Mouse (Mus musculus) layer of hippocampus, adult 18-20 months (tissue): ENCODE measurements at regions not wholly inside any gene's neighbourhood (a gene's known extent, or its start where the extent isn't known, plus 50 kb on each side); places are given as distances from the start of the nearest gene placed in this dataset.
"Not testable (repeated sequence)": the region's sequence is repeated elsewhere in the genome, so short reads cannot be mapped to it uniquely, and the experiment has no call there.

Experiments
- DNase-seq, 2 experiments: peaks; one replicate each; pipeline ENCODE4 v3.0.0; 2022; ENCODE audit warnings: low spot score in 2 of 2

- DNase-seq: no peak
Observed at GRCm38 (mm10) chr10:10116442-10116841, 215.6 kb upstream of the Stxbp5 start.

DNA sequence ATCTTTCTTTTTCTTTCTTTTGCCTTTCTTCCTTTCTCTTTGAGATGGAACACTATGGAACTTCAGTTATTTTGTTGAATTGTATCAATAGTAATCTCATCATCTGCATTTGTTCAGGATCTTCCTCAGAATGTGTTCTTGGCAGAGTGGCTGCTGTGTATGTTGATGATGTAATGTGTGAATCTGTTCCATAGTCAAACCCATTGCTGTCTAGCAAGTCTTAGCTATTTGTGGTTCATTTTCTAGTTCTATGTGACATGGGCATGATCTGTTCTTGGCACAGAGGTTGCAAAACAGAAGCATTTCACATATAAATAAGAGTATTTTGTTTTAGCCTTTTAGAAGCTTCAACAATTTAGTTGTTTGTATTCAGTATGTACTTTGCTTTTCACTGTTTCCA lies 212.4 kb upstream of the Stxbp5 start:
- DNase-seq: peak in 1 of 2 experiments; percentile 54

DNA sequence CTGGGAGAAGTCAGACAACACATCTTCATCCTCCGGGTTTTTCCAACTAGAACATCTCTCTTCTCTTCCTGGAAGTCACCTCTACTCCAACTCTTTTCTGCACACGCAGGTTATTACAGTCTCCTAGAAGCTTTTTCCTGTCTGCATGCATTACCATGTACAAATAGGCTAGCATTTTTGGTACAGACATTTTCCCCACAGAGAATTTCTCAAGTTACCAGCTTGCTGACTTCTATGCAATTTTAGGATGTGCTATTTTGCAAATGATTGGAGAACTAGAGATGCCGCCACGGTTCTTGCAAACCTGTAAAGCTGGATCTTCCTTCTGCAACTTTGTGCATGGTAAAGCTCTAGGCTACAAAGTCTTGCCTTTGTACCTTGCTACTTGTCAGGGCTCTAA lies 210.2 kb upstream of the Stxbp5 start:
- no peak for DNase-seq

GRCm38 (mm10) chr10:10109867-10110266 lies 209.0 kb upstream of the Stxbp5 start:
- peak in 1 of 2 experiments; percentile 39 for DNase-seq

DNA sequence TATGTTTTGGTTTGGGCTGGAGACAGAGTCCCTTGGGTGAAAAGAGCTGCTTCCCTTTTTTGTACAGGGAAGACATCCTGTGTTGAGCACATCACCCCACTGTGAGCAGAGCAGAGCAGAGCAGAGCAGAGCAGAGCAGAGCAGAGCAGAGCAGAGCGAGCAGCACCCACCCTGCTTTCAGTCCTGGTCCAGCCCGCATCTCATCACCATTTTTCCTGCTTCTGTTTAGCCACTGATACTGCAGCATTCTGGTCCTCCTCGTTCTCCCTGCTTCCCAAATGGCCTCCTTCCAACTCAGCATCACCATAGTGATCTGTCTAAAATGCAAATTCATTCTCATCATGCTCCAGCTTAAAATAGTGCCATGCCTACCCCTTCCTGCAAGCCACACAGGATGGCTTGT lies 206.2 kb upstream of the Stxbp5 start:
- DNase-seq: peak; percentile 84 to 92

- DNase-seq: no peak
Observed at GRCm38 (mm10) chr10:10106646-10107045, 205.8 kb upstream of the Stxbp5 start.

DNA sequence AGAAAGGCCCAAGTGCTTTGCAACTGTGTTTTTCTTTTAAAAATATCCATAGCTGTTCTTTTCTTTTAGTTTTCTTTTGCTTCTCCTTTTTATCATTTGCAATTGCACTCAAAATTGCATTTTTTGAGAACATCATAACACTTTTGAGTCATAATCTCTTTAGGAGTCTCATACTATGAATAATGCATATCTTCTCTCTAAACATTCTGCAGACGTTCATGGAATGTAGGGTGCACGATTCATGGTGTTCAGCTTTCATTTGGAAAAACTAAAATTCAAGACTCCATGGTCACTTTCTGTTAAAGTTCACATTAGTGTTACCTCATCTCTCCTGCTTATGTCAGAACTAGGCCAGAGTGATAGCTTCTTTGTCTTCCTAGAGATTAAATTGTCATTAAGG lies 200.8 kb upstream of the Stxbp5 start:
- DNase-seq: no peak

- DNase-seq: no peak
Observed at GRCm38 (mm10) chr10:10098521-10098920, 197.6 kb upstream of the Stxbp5 start.

GRCm38 (mm10) chr10:10094113-10094512 lies 193.2 kb upstream of the Stxbp5 start:
- no peak for DNase-seq

DNA sequence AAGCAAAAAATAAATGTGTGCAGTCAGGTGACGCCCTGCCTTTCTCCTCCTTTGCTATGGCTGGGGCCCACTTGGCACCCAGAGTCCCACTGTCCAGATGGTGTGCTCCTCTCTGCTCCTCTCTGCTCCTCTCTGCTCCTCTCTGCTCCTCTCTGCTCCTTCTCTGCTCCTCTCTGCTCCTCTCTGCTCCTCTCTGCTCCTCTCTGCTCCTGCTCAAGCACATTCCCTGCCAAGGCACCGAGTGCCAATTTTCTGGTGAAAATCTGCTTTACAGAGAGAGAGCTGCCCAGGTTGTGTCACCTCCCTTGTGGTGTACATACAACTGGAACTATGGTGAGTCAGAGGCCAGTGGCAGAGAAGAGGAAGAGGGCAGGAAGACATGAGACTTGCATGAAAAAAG lies 192.8 kb upstream of the Stxbp5 start:
- DNase-seq: peak; percentile 23 to 55

GRCm38 (mm10) chr10:10085934-10086333 lies 185.1 kb upstream of the Stxbp5 start:
- DNase-seq: no peak

- DNase-seq: no peak
Observed at GRCm38 (mm10) chr10:10070146-10070545, 169.3 kb upstream of the Stxbp5 start.

DNA sequence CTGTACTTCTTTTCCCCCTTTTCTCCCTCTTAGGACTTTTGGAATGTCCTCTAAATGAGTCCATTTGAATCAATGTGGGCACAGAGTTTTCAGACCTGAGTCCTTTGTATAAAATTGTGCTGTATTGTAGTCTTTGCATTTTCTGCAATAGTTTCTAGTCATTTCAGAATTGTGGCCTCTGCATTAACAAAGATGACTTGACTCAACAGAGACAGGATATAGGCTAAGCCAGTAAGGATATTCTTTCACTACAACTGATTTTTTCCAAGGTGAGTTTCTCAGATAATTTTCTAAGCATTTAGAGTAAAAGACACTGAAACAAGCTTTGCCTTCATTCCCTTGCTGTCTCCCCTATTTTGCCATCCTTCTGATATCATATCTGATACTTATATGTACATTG lies 168.8 kb upstream of the Stxbp5 start:
- not testable (repeated sequence) for DNase-seq

GRCm38 (mm10) chr10:10046753-10047152 lies 145.9 kb upstream of the Stxbp5 start:
- no peak for DNase-seq

GRCm38 (mm10) chr10:10046318-10046717 lies 145.4 kb upstream of the Stxbp5 start:
- no peak for DNase-seq

GRCm38 (mm10) chr10:10009244-10009643 lies 108.4 kb upstream of the Stxbp5 start:
- no peak for DNase-seq

DNA sequence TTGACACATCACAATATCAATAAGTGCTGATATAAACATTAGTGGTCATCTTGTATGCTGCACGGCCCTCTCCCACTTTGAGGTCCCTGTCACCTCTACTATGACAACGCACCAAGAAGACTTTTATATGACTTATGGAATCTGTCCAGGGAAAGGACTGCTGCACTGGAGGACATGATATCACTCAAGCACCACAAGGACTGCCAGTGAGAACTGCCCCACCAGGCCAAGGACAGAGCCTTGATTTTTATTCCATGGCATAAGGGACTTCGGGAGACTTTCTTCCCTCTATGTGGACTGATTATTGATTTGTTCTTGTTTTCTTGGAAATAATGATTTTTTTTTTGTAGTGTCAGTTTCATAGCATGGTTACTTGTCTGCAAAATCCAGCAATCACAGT lies 97.7 kb upstream of the Stxbp5 start:
- DNase-seq: no peak

DNA sequence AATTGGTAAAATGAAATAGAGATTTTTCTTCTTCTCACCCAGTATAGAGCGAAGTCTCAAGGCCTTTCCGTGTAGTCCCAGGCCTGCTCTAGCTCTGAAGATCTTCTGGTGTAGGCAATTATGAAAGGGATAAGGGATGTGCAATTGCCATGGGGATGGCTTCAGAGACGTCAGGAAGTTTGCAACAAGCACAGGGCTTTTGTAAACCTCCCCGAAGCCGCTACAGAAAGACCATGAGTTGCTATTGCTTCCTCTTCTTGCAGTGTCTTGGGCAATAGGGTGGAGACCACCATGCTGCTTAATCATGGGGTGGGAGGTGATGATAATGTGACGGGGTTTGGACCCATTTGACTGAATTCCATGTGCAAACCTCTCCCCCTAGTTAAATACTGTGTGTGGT lies 95.3 kb upstream of the Stxbp5 start:
- DNase-seq: no peak

DNA sequence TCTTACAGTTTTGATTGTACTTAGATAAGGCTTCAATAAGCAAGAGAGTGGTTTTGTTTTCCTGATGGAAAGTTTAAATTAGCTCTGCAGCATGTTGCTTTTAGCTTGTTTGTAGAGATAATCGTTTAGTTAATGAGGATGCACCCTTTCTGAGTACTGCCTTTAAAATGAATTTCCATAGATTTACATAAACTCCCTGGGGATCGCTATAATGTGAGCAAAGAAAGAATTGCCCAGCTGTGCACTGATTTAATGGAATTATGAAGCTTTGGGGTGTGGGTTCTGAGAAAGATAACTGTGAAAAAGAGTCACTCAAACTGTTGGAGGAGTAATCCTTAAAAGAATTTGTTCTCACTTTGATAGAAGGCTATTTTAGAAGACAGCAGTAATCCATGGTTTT lies 91.9 kb upstream of the Stxbp5 start:
- no peak for DNase-seq

DNA sequence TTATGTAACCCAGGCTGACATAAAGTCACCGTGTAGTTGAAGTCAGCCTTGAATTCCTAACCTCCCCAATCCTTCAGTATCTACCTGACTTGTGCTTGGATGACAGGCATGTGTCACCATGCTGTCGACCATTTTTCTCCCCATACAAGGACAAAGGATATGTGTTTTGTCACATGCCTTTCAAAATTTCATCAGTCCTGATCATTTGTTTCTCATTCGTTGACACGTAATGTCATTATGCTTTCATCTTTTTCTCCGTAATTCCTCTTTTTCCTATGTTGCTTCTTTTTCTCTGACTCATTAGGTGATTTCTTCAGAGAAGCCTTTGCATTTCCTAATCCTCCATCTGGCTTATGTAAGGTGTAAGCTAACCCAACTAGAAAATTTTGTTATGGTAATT lies 84.5 kb upstream of the Stxbp5 start:
- DNase-seq: no peak

- DNase-seq: peak in 1 of 2 experiments; percentile 31
Observed at GRCm38 (mm10) chr10:9976424-9976823, 75.5 kb upstream of the Stxbp5 start.
